Comparison of ENCODE assay signal across 9 mouse cellular contexts in the genomic region with DNA sequence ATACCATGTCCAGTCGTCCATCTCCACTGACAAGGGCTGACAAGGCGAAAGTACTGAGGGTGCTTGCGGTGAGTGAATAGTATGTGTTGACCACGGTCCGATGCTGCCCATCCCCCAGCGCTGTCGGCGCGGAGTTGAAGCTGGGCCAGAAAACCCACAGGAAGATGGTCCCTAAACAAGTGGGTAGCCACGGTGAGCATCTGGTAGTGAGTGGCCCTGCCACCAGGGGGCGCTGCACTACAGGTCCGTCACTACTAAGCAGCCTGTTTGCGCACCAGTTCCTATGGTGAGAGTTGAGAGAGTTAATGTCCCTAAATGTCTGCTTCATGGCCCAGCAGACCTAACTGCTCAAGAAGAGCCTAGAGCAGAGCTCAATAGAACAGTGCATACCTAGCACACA. TPM values are rescaled to one million over a fixed set of nuclear protein-coding genes. Genes with fewer than 3 reads are reported as not detected.
DNase-seq lines count a peak whose midpoint lies in the region; ATAC-seq and TF ChIP-seq lines count a peak whose summit lies in the region.
"Had no signal": no experiment of that assay in that cellular context is flagged by ENCODE, and none has a peak within 500 bp of the region (broad histone marks: within the 10 kb centered on the region; RNA-seq: fewer than 3 reads in every experiment).

No protein-coding gene starts in this region.

- H3K9me3 ChIP-seq in forebrain, embryonic 14.5 days (replicated peaks; ENCODE audit: control insufficient read depth, low read length) = no peaks in the 10 kb centered on the region
- H3K9me3 ChIP-seq in forebrain, embryonic 12.5 days = no peaks in the 10 kb centered on the region
- H3K9me3 ChIP-seq in E14TG2a.4 (ENCODE audit: low read length) = no peaks in the 10 kb centered on the region
- H3K9me3 ChIP-seq: limb, embryonic 12.5 days had no signal

- no peak overlapping the region for H3K27ac ChIP-seq in forebrain, embryonic 14.5 days (ENCODE audit: low read depth, low read length)
- no peak overlapping the region for H3K27ac ChIP-seq in forebrain, embryonic 12.5 days
- H3K27ac ChIP-seq: limb, embryonic 12.5 days had no signal

- no peak overlapping the region for H3K4me3 ChIP-seq in forebrain, embryonic 14.5 days (ENCODE audit: low read depth, low read length)
- no peak overlapping the region for H3K4me3 ChIP-seq in forebrain, embryonic 12.5 days (replicated peaks)
- no peak overlapping the region for H3K4me3 ChIP-seq in E14TG2a.4 (replicated peaks; ENCODE audit: low read length)
- H3K4me3 ChIP-seq: limb, embryonic 12.5 days had no signal

- H3K9ac ChIP-seq in forebrain, embryonic 14.5 days (ENCODE audit: low read length) = no peak overlapping the region
- no peak overlapping the region for H3K9ac ChIP-seq in forebrain, embryonic 12.5 days
- H3K9ac ChIP-seq: limb, embryonic 12.5 days had no signal

- TF ChIP-seq CTCF in E14TG2a.4 (conservative IDR thresholded peaks at IDR 0.05; ENCODE audit: low read length) = peak; percentile 86

- H3K4me1 ChIP-seq in forebrain, embryonic 14.5 days (ENCODE audit: control insufficient read depth, insufficient read depth, low read length) = peaks cover 16% of the 10 kb centered on the region
- H3K4me1 ChIP-seq in forebrain, embryonic 12.5 days = peaks cover 38% of the 10 kb centered on the region
- H3K4me1 ChIP-seq in E14TG2a.4 (replicated peaks; ENCODE audit: low read depth, low read length) = peaks cover 67% of the 10 kb centered on the region
- H3K4me1 ChIP-seq: limb, embryonic 12.5 days had no signal

- no peak for ATAC-seq in forebrain, embryonic 14.5 days
- no peak for ATAC-seq in forebrain, embryonic 12.5 days (ENCODE audit: low FRiP score)

- DNase-seq in forebrain, embryonic 14.5 days (ENCODE audit: low spot score) = peak; percentile 71
- peak; percentile 62 for DNase-seq in c-Kit-positive CD71-negative TER-119-negative erythroid progenitor cells, embryonic 14.5 days (ENCODE audit: low read depth)
- DNase-seq in gastrocnemius, adult 8-10 months (ENCODE audit: low spot score in 2 of 2) = peak; percentile 41 to 52
- peak; percentile 85 to 90 for DNase-seq in kidney, postnatal 4 days
- DNase-seq in lung, postnatal 4 days = peak; percentile 72 to 79
- peak; percentile 44 to 56 for DNase-seq in spleen, postnatal 36 days (ENCODE audit: low spot score in 2 of 2)

- H3K4me2 ChIP-seq in forebrain, embryonic 14.5 days (ENCODE audit: low read length) = no peak overlapping the region
- H3K4me2 ChIP-seq in forebrain, embryonic 12.5 days = no peak overlapping the region
- H3K4me2 ChIP-seq: limb, embryonic 12.5 days had no signal

- no peaks in the 10 kb centered on the region for H3K27me3 ChIP-seq in forebrain, embryonic 14.5 days (replicated peaks; ENCODE audit: control insufficient read depth, insufficient read depth, low read length)
- peaks cover 72% of the 10 kb centered on the region for H3K27me3 ChIP-seq in forebrain, embryonic 12.5 days
- peaks cover 58% of the 10 kb centered on the region for H3K27me3 ChIP-seq in E14TG2a.4 (ENCODE audit: insufficient read depth, low read length)

- 24% methylated on average over 13 of the region's 13 CpGs for WGBS in forebrain, embryonic 14.5 days
- 19% methylated on average over 13 of the region's 13 CpGs for WGBS in forebrain, embryonic 12.5 days

- no peaks in the 10 kb centered on the region for H3K36me3 ChIP-seq in forebrain, embryonic 14.5 days (ENCODE audit: control insufficient read depth, insufficient read depth, low read length)
- H3K36me3 ChIP-seq in forebrain, embryonic 12.5 days (replicated peaks) = no peaks in the 10 kb centered on the region
- no peaks in the 10 kb centered on the region for H3K36me3 ChIP-seq in E14TG2a.4 (ENCODE audit: insufficient read depth, low read length)
- H3K36me3 ChIP-seq: limb, embryonic 12.5 days had no signal

RNA-seq across cellular contexts. Expression of gene Rhbg, which starts 8.7 kb away (rescaled TPM):
- 0.25 TPM in 1 of 2 replicates, not detected in the other for polyA plus RNA-seq in forebrain, embryonic 14.5 days (2014; fragmentation: Nextera tagmentation; extraction: Ambion mirVana)
- 0.28 TPM in 1 of 2 replicates, not detected in the other for polyA plus RNA-seq in forebrain, embryonic 12.5 days (2016; fragmentation: Nextera tagmentation; extraction: Ambion mirVana)
- total RNA-seq in gastrocnemius, adult 8-10 months (2022) = not detected

RNA-seq across cellular contexts. Expression of gene Gm38392, which starts 41.2 kb away (rescaled TPM):
- 0.18 and 0.22 TPM in 2 replicates for polyA plus RNA-seq in forebrain, embryonic 14.5 days (2014; fragmentation: Nextera tagmentation; extraction: Ambion mirVana)
- 0.31 TPM in 1 of 2 replicates, not detected in the other for polyA plus RNA-seq in forebrain, embryonic 12.5 days (2016; fragmentation: Nextera tagmentation; extraction: Ambion mirVana)
- 1 to 10 TPM in 1 of 4 experiments, under 1 TPM in 3; 0.72 to 2.2 (median 0.81) TPM for total RNA-seq in gastrocnemius, adult 8-10 months (2022)

RNA-seq across cellular contexts. Expression of gene Tsacc, which starts 51.0 kb away (rescaled TPM):
- polyA plus RNA-seq in forebrain, embryonic 14.5 days (2014; fragmentation: Nextera tagmentation; extraction: Ambion mirVana) = 7.4 and 9.1 TPM in 2 replicates
- polyA plus RNA-seq in forebrain, embryonic 12.5 days (2016; fragmentation: Nextera tagmentation; extraction: Ambion mirVana) = 11.4 and 11.7 TPM in 2 replicates
- total RNA-seq in gastrocnemius, adult 8-10 months (2022) = 1 to 10 TPM; 2.6 to 7.3 (median 6.1) TPM

RNA-seq across cellular contexts. Expression of gene Cct3, which starts 51.1 kb away (rescaled TPM):
- 578 and 616 TPM in 2 replicates for polyA plus RNA-seq in forebrain, embryonic 14.5 days (2014; fragmentation: Nextera tagmentation; extraction: Ambion mirVana)
- 627 and 646 TPM in 2 replicates for polyA plus RNA-seq in forebrain, embryonic 12.5 days (2016; fragmentation: Nextera tagmentation; extraction: Ambion mirVana)
- 100 to 1,000 TPM in 1 of 4 experiments, 10 to 100 TPM in 3; 91.1 to 102 (median 92.6) TPM for total RNA-seq in gastrocnemius, adult 8-10 months (2022)
